Mouse (Mus musculus) liver, embryonic 14.5 days (tissue): ENCODE results near the gene Hbs1l. TPM values are rescaled to one million over a fixed set of nuclear protein-coding genes. Genes with fewer than 3 reads are reported as not detected.

ENCODE experiments used
- ATAC-seq: fragments of 200-750 bp; cut with Nextera tagmentation; 2 replicates; pipeline ENCODE4 v1.8.0; 2017; ENCODE audit warnings: moderate number of reproducible peaks, mild to moderate bottlenecking, moderate library complexity; ENCODE audit not compliant: insufficient read depth
- DNase-seq, 3 experiments: peaks; one replicate each; pipeline ENCODE4 v3.0.0-alpha.2; 2012 to 2013; ENCODE audit warnings: low read depth in 3 of 3, low spot score in 3 of 3
- H3K27ac ChIP-seq: fragments of 300-500 bp; sonication (generic); 2 replicates; pipeline ENCODE4 v1.5.1; 2014; ENCODE audit warnings: moderate library complexity, mild to moderate bottlenecking, control low read depth, inconsistent platforms
- H3K27me3 ChIP-seq: fragments of 300-500 bp; sonication (generic); 2 replicates; pipeline ENCODE4 v1.6.1; 2014; ENCODE audit warnings: mild to moderate bottlenecking, low read length, moderate library complexity; ENCODE audit not compliant: control insufficient read depth, insufficient read depth
- H3K36me3 ChIP-seq: fragments of 300-500 bp; sonication (generic); replicated peaks from 2 replicates; pipeline ENCODE4 v1.6.1; 2014; ENCODE audit warnings: low read depth; ENCODE audit not compliant: control insufficient read depth, insufficient read depth
- H3K4me1 ChIP-seq, 2 experiments: fragments of 200-500 bp in 1 of 2; fragments of 300-500 bp in 1 of 2; sonication (generic) in 1 of 2; replicated peaks; 2 replicates each; pipeline ENCODE4 v1.6.1; 2012 to 2014; ENCODE audit warnings: antibody characterized with exemption in 1 of 2, inconsistent platforms in 1 of 2, low read length in 1 of 2; ENCODE audit not compliant: control insufficient read depth in 2 of 2, insufficient read depth in 2 of 2
- H3K4me2 ChIP-seq: fragments of 300-500 bp; sonication (generic); 2 replicates; pipeline ENCODE4 v1.6.1; 2014; ENCODE audit warnings: low read depth, mild to moderate bottlenecking, control low read depth, moderate library complexity
- H3K4me3 ChIP-seq, 2 experiments: fragments of 200-500 bp in 1 of 2; fragments of 300-500 bp in 1 of 2; sonication (generic) in 1 of 2; 2 replicates each; pipeline ENCODE4 v1.5.1; 2012 to 2014; ENCODE audit warnings: low read depth in 2 of 2, low read length in 2 of 2, mild to moderate bottlenecking in 2 of 2, control low read depth in 1 of 2, inconsistent platforms in 1 of 2, moderate library complexity in 1 of 2; ENCODE audit not compliant: insufficient read depth in 1 of 2
- H3K9ac ChIP-seq: fragments of 300-500 bp; sonication (generic); replicated peaks from 2 replicates; pipeline ENCODE4 v1.6.1; 2014; ENCODE audit warnings: mild to moderate bottlenecking, control low read depth, moderate library complexity
- H3K9me3 ChIP-seq: fragments of 300-500 bp; sonication (generic); 2 replicates; pipeline ENCODE4 v1.6.1; 2016; ENCODE audit warnings: low read length, mixed read lengths; ENCODE audit not compliant: control insufficient read depth
- CTCF ChIP-seq: IDR thresholded peaks from 2 replicates; pipeline ENCODE4 v1.5.1; 2016; ENCODE audit warnings: antibody characterized with exemption, low read depth, control low read depth
- EP300 ChIP-seq: IDR thresholded peaks from 2 replicates; pipeline ENCODE4 v1.6.1; 2016; ENCODE audit warnings: antibody characterized with exemption, low read depth
- WGBS: fragments of 180-500 bp; shearing (Covaris S2); extraction: QIAGEN DNeasy Blood & Tissue Kit; methylation state at CpG from one replicate; pipeline ENCODE4 v1.1.7; 2014; ENCODE audit not compliant: insufficient replicate concordance; 5-methylcytosine and 5-hydroxymethylcytosine counted together
- polyA plus RNA-seq, 2 experiments: library from polyadenylated mRNA; depleted of rRNA in 1 of 2; stranded (reverse) in 1 of 2; unstranded in 1 of 2; fragments of >200 nt; fragmentation: Nextera tagmentation in 1 of 2; extraction: Ambion mirVana in 1 of 2; gene quantifications; 2 replicates each; pipeline versions ENCODE4 v1.2.1 to v1.2.3; 2012 to 2014

The Hbs1l gene
- polyA plus RNA-seq, 2 experiments, result 18.0 to 56.1 TPM

- Histone ChIP-seq H3K27ac (no peak overlapping the region), H3K4me2 (no peak overlapping the region), H3K4me1 (no peaks in the 10 kb centered on the region; a peak in 1 of 4 replicates), H3K9ac (no peak overlapping the region), H3K27me3 (no peaks in the 10 kb centered on the region), H3K9me3 (no peaks in the 10 kb centered on the region), H3K4me3 (no peak overlapping the region), H3K36me3 (peaks cover 40% of the 10 kb centered on the region)
- ATAC-seq (no peak), DNase-seq (no peak)
- 87% methylated on average over 7 of the region's 7 CpGs for WGBS
- TF ChIP-seq CTCF, result no peak
- no peak for TF ChIP-seq EP300
Observed at GRCm38 (mm10) chr10:21364946-21365345, 69.2 kb downstream of the Hbs1l start.

GRCm38 (mm10) chr10:21365897-21366296 is 70.1 kb downstream of the Hbs1l start:
- no peak for DNase-seq
- Histone ChIP-seq H3K9ac (no peak overlapping the region), H3K4me2 (no peak overlapping the region), H3K27me3 (no peaks in the 10 kb centered on the region), H3K4me1 (no peaks in the 10 kb centered on the region), H3K36me3 (peaks cover 40% of the 10 kb centered on the region), H3K27ac (no peak overlapping the region), H3K9me3 (no peaks in the 10 kb centered on the region), H3K4me3 (no peak overlapping the region)
- 63% methylated on average over 4 of the region's 4 CpGs for WGBS
- no peak for TF ChIP-seq CTCF
- TF ChIP-seq EP300, result no peak
- no peak for ATAC-seq

- TF ChIP-seq EP300 (no peak), CTCF (no peak)
- peaks cover 40% of the 10 kb centered on the region for H3K36me3 ChIP-seq
- H3K4me1 ChIP-seq, result no peaks in the 10 kb centered on the region
Observed at GRCm38 (mm10) chr10:21366471-21366870, 70.7 kb downstream of the Hbs1l start.

GRCm38 (mm10) chr10:21367481-21367880 is 71.7 kb downstream of the Hbs1l start:
- 88% methylated on average over 9 of the region's 9 CpGs for WGBS
- H3K9me3 ChIP-seq, result no peaks in the 10 kb centered on the region
- H3K9ac ChIP-seq, result no peak overlapping the region
- no peak for DNase-seq
- H3K27ac ChIP-seq, result no peak overlapping the region
- no peak overlapping the region for H3K4me3 ChIP-seq
- no peaks in the 10 kb centered on the region for H3K27me3 ChIP-seq
- ATAC-seq, result no peak
- no peak overlapping the region for H3K4me2 ChIP-seq
- peaks cover 40% of the 10 kb centered on the region for H3K36me3 ChIP-seq
- no peak for TF ChIP-seq EP300
- TF ChIP-seq CTCF, result no peak
- no peaks in the 10 kb centered on the region for H3K4me1 ChIP-seq

More at GRCm38 (mm10) chr10:21366471-21366870, 70.7 kb downstream of the Hbs1l start:
- Histone ChIP-seq H3K9me3 (no peaks in the 10 kb centered on the region), H3K9ac (no peak overlapping the region), H3K27me3 (no peaks in the 10 kb centered on the region), H3K4me3 (no peak overlapping the region), H3K4me2 (no peak overlapping the region), H3K27ac (no peak overlapping the region)
- ATAC-seq (no peak), DNase-seq (no peak)
- 61% methylated on average over 3 of the region's 3 CpGs for WGBS

GRCm38 (mm10) chr10:21369586-21369985 is 73.8 kb downstream of the Hbs1l start:
- Histone ChIP-seq H3K27ac (no peak overlapping the region), H3K9me3 (no peaks in the 10 kb centered on the region), H3K4me3 (no peak overlapping the region), H3K9ac (no peak overlapping the region), H3K4me2 (no peak overlapping the region), H3K27me3 (no peaks in the 10 kb centered on the region), H3K36me3 (peaks cover 33% of the 10 kb centered on the region), H3K4me1 (no peaks in the 10 kb centered on the region)
- no peak for DNase-seq
- 77% methylated on average over 2 of the region's 2 CpGs for WGBS
- ATAC-seq, result no peak
- TF ChIP-seq EP300, result no peak
